Mouse (Mus musculus) stomach, postnatal 0 days (tissue): ENCODE measurements around the gene Shld1.

ENCODE experiments used
- CTCF ChIP-seq: IDR thresholded peaks from 2 replicates; pipeline ENCODE4 v1.5.1; 2016; ENCODE audit warnings: antibody characterized with exemption, low read depth, mild to moderate bottlenecking, moderate library complexity
- EP300 ChIP-seq: optimal IDR thresholded peaks from 2 replicates; pipeline ENCODE3; 2016; ENCODE audit warnings: antibody characterized with exemption

GRCm38 (mm10) chr2:132698420-132698819 is 11.7 kb downstream of the Shld1 start:
- no peak for TF ChIP-seq CTCF
- TF ChIP-seq EP300, result no peak
